Mouse (Mus musculus) spleen, embryonic (tissue): ENCODE results near the gene Il13.

Experiments used
- CTCF ChIA-PET: fragments of 350-600 bp; sonication (Branson Sonifier 250); formaldehyde crosslinking; loops from one replicate; lab custom pipeline; 2022; lab: Charles Lee

Il13 gene

DNA sequence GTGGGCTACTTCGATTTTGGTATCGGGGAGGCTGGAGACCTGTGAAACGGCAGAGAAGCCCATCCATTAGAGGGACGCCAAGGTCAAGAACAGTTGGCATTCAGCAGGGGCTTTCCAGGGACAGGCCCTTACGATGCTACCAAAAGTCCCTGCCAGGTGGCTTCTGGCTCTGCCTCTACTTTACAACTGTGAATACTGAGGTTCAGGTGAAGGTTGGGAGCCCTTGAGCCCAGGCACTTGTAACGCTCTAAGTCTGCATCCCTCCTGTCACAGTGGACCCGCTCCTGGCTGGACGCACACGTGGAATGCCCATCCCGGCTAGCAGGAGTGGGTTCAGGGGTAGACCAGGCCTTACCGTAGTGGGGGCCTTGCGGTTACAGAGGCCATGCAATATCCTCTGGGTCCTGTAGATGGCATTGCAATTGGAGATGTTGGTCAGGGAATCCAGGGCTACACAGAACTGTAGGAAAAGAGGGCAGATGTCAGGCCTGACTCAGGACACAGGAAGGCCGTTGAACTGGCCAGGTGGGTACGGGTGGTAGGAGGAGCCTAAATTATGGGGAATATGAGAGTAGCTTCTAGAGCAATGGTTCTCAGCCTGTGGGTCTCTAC is 2.3 kb downstream of the Il13 start:
- CTCF ChIA-PET: no interaction called here

DNA sequence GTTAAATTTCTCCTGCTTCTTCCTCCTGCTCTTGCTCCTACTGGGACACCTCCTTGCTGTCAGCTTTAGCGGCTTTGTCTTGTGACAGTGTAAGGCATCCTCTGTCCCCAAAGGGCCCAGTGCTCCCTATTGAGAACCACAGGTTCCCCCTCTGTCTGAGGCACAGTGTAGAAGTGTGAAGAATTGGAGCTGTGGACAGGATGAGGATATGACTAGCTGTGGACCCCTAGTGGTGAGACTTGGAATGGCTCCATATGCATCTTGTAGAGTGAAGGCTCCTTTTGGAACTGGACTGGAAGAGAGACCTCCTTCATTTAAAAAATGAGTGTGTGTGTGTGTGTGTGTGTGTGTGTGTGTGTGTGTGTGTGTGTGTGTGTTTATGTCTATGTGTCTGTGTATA is 6.6 kb downstream of the Il13 start:
- CTCF ChIA-PET: interaction anchor here (0.5 to 0.6 kb wide), 4 partner anchors 27 to 1055 kb away, joined by 3 to 6 read pairs (median 4); no protein-coding TSS in a partner anchor

DNA sequence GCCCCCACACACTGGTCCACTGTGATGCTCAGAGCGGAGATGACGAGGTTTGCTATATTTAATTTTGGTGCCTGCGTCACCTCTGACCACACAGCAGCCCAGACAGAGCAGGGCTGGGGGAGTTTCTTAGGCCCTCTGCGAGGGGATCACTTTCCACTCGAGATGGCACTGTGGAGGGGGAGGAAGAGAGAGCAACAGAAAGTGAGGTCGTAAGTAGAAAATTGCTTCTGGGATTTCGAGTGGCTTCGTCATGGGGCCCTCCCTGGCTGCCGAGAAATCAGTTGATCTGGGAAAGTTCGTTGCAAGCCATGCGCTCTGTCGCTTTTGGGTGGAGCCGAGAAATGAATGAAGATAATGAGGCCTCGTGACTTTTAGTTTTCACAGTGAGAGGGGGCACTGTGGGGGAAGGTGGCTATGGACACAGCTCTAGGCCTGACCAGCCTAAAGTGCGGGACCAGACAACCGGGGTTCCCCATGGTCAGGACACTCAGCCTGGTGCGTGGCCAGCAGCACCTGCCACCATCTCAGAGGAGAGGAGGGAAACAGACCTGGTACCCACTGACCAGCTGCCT is 7.6 kb downstream of the Il13 start:
- CTCF ChIA-PET: interaction anchor here (0.6 kb wide), 1 partner anchor 159 kb away, joined by 4 read pairs; no protein-coding TSS in a partner anchor

DNA sequence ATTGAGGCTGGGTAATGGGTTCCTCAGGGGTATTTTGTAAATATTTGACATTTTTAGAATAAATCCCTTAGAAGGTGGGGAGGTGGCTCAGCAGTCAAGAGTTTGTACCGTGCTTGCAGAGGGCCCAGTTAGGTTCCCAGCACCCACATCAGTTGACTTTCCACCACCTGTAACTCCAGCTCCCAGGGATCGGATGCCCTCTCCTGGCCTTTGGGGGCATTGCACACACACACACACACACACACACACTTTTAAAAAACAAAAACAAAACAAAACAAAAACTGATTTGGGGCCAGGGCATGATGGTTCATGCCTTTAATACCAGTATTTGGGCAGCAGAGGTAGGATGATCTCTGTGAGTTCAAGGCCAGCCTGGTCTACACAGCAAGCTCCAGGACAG is 10.4 kb downstream of the Il13 start:
- CTCF ChIA-PET: no interaction called here

DNA sequence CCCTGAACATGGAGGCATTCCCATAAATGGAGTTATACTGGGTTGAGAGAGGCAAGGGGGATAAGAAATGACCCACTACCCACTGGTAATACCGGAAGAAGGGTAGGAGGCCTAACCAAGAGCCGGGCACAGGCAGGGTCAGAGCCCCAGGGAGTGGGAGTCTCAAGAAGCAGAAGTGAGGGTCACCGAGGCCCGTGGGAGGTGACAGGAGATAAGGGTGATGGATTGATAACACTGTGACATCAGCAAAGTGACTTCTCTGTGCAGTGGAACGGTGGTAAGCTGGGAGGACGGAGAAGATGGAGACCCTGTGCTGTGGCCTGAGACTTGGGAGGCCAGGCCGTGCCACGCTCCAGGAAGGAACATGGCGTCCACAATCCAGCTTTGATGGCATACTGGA is 10.9 kb downstream of the Il13 start:
- CTCF ChIA-PET: no interaction called here

DNA sequence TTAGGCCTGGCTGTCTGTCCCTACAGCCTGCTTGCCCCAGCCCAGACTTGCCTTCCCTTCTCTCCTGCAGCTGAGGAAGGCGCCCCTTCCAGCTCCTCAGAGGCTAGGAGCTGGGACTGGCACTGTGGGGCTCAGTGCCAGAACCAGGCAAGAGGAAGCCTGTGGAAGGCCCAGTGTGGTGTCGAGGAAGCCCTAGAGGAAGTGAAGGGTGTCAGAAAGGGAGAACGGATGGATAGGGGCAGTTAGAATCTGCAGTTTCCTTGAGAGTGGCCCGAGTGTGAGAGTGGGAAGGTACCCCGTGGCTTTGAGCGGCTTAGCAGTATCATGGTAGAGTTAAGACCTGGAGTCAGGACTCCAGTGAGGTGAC is 12.1 kb downstream of the Il13 start:
- CTCF ChIA-PET: no interaction called here

DNA sequence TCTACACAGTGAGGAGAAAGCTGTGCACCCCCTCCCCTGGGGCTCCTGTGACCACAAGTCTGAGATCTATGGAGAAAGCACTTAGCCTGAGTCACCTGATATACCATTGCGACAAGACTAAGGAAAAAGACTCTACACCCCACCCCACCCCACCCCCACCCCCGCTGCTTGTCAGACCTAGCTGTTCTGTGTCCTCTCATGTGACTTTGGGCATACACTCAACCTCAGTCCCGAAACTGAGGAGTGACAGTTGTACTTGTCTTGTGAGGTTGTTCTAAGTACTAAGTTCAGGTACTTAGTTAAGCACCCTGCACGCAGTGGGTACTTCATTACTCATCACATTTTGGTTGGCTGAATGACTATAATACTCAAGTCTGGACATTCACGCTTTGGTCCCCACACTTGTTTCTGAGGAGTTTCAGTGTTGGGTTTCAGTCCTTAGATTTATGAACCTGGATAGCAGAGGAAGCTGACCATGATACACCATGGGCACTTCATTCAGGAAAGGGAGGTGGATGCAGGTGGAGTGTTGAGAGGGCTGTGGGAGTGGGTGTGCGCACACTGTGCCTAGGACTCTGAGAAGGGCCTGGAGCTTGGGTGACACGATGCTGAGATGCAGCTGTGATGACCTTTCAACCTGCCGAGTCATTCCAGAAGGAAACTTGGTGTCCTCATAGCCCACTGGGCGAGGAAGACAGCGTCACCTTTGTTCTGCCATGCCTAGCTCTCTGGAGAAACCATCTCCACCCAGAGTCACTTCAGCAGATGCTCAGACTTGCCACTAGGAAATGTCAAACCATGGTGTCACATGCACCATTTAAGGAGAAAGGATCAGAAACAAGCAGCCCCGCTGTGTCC is 12.7 kb downstream of the Il13 start:
- CTCF ChIA-PET: no interaction called here

DNA sequence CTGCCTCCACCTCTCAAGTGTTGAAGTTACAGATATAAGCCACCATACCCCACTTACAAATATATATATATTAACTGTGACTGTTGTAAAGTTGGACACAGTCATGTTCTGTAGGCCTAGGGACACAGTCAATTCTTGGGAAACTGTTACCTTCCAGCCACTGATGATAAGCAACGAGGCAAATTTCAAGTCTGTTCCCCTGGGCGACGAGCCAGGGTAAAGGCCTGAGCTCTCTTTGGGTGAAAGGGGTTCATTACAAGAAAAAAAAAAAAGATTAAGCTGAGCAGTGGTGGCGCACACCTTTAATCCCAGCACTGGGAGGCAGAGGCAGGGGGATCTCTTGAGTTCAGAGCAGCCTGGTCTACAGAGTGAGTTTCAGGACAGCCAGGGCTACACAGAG is 14.4 kb downstream of the Il13 start:
- CTCF ChIA-PET: interaction anchor here (0.8 kb wide), 1 partner anchor 9 kb away, joined by 4 read pairs; no protein-coding TSS in a partner anchor

DNA sequence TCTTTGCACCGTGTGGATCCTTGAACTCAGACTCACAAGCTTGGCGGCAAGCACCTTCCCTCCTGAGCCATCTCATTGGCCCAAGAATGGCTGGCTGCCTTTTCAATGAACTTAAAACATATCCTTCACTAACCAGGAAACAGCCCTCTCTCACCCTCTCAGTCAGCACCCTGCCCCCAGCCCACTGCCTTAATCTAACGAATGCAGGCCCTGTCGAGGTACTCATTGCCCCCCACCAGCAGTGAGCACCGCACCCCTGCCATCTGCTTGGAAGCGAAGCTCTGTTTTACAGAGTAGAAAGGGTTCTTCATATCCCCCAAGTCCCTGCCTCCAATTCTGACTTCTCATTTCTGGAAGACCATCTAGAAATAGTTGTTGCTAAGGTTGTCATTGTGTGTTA is 15.1 kb downstream of the Il13 start:
- CTCF ChIA-PET: interaction anchor here (0.8 kb wide), 1 partner anchor 9 kb away, joined by 4 read pairs; no protein-coding TSS in a partner anchor

DNA sequence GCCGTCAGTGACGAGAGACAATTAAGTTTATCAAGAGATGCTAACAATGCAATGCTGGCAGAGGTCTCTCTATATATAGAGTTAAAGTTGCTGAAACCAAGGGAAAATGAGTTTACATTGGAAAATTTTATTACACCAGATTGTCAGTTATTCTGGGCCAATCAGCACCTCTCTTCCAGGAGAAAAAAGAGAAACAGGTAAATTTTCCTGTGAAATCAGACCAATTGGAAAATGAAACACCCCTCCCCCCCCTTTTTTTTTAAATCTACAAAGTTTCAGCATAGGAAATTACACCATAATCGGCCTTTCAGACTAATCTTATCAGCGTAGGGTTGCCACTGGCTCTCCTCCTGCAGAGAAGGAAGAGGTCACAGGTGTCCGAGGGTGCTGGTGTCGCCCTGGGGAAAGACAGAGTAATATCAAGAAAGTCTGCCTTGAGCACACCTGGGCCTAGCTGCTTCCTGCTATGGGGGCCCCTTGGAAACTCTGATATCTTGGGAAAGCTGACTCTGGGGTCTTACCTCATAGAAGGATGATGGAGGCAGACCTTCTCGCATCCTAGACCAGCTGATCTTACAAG is 15.8 kb downstream of the Il13 start, which contains the start of gene Il4:
Gene Il4 (minus strand): TSS at position 51 of the 580 bp plus-strand sequence.
- CTCF ChIA-PET: no interaction called here

DNA sequence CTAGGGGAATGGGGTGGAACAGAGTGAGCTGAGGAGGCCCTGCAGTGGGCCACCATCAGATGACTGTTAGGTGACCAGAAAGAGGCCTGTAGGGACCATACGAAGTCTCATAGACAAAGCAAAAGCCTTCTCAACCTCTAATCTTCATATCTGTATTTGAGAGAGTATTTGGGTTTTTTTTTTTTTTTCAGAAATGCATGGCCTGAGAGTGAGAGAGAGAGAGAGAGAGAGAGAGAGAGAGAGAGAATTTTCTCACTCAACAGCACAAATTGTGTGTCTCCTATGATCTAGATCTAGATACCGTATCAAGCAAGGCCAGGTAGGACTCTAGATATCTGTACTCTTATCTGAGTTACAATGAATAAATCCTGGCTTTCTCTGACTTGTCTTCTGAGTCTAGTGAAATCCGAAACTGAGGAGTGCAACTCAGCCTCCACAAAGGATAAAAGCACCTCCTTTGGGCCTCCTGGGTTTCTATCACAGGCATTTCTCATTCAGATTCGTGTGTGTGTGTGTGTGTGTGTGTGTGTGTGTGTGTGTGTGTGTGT is 16.9 kb downstream of the Il13 start:
- CTCF ChIA-PET: no interaction called here

DNA sequence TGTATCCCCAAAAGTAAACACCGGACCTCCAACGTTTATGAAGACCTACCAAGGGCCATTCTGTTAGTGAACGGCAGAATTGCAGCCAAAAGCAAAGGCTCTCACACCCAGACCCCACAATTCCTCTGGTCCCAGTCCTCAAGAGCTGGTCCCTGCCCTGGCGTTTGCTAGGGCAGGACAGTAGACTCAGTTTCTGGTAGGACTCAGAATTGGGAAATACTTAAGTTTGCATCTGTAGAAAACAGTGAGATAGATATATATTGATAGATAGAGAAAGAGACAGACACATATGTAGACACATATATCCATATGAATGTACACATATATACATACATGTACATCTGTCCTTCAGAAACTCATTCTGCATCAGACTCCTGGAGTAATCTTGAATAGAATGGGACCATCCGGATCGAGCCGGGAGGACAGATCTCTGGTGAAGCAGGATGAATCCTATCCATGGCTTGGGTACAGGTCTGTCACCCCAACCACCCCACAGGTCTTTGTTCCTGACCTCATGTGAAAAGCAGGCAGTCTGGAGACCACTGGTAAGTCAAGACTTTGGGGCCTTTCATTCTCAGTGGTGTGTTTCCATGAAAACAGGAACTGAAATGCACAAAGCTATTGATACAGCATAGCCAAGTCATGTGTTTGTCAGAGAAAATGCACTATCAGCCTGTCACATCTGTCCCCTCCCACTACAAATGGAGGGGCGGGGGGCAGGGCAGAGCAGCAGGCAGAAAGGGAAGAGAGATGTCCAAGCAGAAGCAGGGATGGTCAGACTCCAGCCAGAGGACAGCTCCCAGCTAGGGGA is 17.5 kb downstream of the Il13 start:
- CTCF ChIA-PET: no interaction called here

DNA sequence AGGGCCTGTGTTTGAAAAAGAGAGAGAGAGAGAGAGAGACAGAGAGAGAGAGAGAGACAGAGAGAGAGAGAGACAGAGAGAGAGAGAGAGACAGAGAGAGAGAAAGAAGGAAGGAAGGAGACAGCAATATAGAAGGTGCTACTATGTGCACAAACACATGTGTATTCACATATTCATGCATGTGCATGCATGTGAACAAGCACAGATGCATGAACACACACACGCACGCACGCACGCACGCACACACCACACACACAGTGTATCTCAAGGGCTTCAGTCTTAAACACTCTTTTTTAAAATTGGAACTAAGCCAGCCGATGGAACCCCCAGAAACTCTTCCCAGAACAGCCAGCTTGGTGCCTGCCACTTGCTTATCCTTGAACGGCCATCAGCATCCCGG is 18.9 kb downstream of the Il13 start:
- CTCF ChIA-PET: no interaction called here

DNA sequence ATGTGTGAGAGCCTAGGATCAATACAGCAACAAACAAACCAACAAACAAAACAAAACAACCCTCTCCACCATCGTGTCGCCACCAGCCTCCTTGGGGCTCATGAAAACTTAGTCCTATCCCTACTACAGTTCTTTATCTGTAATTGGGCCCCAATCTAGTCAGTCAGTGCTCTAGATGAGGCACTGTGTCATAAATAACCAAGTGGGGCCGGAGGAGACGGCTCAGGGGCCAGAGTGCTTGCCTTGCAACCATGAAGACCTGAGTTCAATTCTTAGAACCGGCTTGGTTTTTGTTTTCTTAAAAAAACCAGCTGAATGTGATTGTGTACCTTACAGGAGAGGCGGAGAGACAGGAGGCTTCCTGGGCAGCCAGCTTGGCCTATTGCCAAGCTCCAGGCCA is 19.3 kb downstream of the Il13 start:
- CTCF ChIA-PET: no interaction called here

DNA sequence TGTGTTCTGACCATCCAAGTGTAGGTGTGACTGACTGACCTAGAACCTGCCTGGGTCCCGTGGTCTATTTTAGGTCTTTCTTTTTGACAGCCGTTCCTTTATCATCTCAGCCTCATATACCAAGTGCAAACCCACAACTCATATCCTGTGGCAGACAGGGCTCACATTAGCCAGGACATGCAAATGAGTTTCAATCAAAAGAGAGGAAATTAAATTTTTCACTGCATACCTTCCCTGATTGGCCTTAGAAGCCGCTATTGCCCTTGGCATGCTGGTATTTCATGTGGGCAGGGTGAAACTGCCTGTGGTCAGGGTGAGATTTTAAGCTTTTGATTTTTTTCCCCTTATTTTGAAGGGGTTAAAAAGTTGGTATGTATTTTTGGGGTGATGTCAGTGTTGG is 24.8 kb downstream of the Il13 start:
- CTCF ChIA-PET: no interaction called here

DNA sequence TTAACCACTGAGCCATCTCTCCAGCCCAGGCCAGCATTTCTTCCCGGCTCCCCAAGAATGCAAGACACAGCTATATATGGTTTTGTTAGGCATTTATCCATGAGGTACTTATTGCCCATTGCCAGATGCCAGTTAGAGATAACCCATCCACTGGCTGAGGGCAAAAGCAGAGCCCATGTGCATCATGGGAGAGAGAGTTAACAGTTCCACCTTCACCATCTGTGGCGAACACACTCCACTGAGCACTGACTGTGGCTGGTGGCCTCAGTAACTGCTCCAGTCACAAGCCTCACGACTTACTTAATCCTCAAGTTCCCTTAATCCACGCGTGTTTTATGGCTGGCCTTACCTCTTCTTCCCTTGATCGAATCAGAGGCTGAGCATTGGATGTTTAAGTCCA is 25.3 kb downstream of the Il13 start:
- CTCF ChIA-PET: no interaction called here

DNA sequence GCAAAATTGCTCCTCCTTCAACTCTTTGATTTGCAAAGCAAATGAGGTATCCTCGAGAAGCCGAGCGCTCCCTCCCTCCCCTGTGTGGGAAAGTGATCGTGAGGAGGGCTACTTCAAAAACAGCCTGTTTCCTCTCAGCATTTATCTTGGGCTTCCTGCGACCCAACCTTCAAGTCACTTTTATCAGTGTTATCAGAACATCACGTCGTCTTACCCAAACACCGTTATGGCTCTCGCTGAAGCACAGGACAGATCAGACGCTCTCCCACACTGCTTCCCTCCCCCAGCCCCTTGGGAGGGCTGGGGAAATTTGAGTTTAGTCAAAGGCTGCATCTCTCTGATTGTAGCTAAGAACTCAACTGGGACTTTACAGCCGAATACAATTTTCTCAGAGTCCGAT is 28.9 kb downstream of the Il13 start:
- CTCF ChIA-PET: no interaction called here

DNA sequence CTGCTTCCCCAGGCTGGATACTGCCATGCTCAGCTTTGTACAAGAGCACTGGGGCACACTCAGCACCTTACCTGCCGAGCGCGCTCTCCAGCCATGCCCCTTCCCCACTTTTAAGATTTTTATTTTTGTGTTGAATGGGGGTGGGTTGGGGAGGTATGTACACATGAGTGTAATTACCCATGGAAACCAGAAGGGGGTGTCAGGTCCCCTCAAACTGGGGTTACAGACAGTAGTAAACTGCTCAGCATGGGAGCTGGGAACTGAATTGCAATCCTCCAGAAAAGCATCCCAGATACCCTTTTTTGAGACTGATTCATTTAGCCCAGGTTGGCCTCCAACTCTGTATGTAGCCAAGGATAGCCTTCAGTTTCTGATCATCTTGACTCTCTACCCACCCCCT is 29.5 kb downstream of the Il13 start:
- CTCF ChIA-PET: no interaction called here

DNA sequence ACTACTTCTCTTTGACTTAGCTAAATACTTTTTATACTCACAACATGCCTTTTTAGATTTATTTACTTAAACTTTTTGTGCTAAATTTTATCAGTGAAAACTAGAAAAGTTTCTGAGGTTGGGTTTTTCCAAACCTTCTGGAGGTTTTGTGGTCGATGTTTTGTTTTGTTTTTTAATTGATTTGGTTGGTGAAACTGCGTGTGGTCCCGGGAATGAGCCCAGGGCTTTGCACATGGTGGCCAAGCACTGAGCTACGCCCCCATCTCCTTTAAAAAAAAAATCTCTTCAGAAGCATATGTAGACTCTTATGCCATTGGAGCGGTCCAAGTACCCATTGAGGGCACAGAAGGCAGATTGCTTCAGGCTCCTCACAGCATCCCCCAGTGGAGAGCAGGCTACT is 43.4 kb downstream of the Il13 start:
- CTCF ChIA-PET: interaction anchor here (0.7 kb wide), 1 partner anchor 17 kb away, joined by 3 read pairs; no protein-coding TSS in a partner anchor

DNA sequence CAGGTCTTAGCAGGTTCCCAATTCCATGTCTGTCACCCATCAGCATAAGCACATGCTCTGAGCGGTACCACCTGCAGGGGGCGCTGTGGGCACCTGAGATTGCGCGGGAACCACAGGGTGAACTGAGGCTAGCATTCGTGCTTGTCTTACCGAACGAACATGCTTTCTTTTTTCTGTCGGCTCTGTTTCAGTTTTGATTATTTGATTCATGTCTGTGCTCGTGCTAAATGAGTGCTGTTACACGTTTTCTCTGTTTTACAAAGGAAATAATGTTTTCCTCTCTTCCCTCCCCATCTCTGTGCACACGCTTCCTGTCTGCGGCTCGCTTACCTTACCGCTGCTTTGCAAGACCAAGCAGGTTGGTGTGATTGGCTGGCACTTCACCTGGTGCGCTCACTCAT is 44.1 kb downstream of the Il13 start:
- CTCF ChIA-PET: interaction anchor here (0.6 kb wide), 1 partner anchor 416 kb away, joined by 3 read pairs; no protein-coding TSS in a partner anchor

DNA sequence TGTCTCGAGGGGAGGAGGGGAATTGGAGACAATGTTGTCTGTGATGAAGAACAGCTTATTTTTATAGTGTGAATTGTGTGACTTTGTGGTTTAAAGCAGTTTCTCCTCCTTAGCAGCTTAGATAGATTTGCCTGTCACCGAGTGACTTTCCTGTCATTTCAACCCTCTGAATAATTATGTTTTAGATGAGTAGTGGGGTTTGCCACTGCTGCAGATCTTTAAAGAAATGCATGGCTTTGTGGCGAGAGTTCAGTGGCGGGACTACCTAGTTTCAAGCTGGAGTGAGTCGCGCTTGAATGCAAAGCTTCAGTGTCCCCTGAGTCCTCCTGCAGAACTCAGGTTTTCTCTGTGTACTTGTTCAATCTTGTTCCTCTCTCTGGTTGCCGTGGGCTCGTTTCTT is 46.2 kb downstream of the Il13 start:
- CTCF ChIA-PET: interaction anchor here (0.8 to 0.9 kb wide), 2 partner anchors 14 to 22 kb away, joined by 3 to 4 read pairs; no protein-coding TSS in a partner anchor
